Mouse (Mus musculus) lung, adult 2 months (tissue): ENCODE data around the gene Adm.

Experiments
- CTCF ChIP-seq: fragments of 200-500 bp; IDR thresholded peaks from 2 replicates; pipeline ENCODE4 v1.5.1; 2011; ENCODE audit warnings: mild to moderate bottlenecking, low read length, control low read depth; ENCODE audit not compliant: insufficient read depth
- POLR2A ChIP-seq: fragments of 200-500 bp; IDR thresholded peaks from 2 replicates; pipeline ENCODE4 v1.6.1; 2011; ENCODE audit warnings: low read depth, mild to moderate bottlenecking, control low read depth, low read length, borderline replicate concordance; ENCODE audit errors: extremely low read depth

DNA sequence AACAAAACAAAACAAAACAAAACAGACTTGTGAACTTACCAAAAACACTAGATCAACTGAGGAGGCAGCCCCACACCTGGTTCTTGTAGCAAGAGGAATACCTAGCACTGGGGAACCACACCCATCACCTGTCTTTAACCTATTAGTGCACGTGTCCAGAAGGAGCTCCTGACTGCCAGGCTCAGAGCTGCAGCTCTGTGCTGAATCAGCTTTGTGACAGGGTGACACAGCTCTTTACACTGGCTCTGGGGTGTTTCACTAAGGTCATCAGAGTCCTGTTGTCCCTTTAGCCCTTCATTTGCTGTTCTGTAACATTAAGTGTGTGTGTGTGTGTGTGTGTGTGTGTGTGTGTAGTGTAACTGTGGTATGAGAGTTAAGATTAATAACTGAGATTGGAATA, 9.1 kb downstream of the Adm start:
- TF ChIP-seq POLR2A = no peak
- no peak for TF ChIP-seq CTCF
